Mouse (Mus musculus) activated CD4-positive, CD25-positive, alpha-beta regulatory T cell, adult 4 months (primary cell): ENCODE results near the gene Efhd1. TPM values are rescaled to one million over a fixed set of nuclear protein-coding genes. Genes with fewer than 3 reads are reported as not detected.

ENCODE experiments used
- ATAC-seq: one replicate; pipeline ENCODE4 v1.8.0; 2017
- polyA plus RNA-seq, 2 experiments: library from polyadenylated mRNA; unstranded; fragments of 100-300 nt; shearing (Covaris generic); gene quantifications; one replicate each; pipeline ENCODE4 v1.2.1; 2017

Gene Efhd1
- polyA plus RNA-seq, 2 experiments from 2014 or later = not detected

DNA sequence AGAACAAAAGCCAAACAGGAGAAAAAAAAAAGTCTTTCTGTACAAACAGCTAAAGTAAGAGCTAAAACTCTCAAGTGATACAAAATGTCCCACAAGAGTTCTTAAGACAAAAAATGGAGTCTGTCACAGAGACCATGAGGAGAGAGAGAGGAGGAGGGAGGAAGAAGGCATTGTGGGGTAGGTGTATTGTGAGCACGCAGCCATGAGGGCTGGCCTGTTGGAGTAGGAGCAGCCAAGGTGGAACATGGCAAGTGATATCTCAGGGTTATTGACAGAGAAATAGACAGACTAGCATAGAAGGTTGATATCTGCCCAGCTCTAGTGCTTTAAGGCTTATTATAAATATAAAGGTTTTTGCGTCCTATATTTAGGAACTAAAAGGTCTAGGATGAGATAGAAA, 48.5 kb downstream of the Efhd1 start:
- ATAC-seq = no peak

DNA sequence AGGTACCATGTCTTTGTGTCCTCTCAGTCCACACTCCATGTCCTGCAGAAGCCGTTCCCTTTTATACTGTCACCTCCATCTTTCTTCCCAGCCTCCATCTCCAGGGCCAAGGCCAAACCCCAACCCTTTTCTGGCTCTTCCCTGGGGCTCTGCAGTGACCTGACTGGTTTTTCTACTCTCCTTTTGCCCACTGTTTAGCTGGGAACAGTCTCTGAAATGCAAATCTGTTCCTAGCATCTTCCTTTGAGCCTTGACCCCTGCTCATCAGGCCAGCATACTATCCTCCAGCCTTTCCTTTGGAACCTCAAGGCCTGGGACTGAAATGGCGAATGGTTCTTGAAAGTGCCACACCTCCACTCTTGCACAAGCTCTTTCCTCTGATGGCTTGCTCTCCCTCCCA, 49.0 kb downstream of the Efhd1 start:
- no peak for ATAC-seq

DNA sequence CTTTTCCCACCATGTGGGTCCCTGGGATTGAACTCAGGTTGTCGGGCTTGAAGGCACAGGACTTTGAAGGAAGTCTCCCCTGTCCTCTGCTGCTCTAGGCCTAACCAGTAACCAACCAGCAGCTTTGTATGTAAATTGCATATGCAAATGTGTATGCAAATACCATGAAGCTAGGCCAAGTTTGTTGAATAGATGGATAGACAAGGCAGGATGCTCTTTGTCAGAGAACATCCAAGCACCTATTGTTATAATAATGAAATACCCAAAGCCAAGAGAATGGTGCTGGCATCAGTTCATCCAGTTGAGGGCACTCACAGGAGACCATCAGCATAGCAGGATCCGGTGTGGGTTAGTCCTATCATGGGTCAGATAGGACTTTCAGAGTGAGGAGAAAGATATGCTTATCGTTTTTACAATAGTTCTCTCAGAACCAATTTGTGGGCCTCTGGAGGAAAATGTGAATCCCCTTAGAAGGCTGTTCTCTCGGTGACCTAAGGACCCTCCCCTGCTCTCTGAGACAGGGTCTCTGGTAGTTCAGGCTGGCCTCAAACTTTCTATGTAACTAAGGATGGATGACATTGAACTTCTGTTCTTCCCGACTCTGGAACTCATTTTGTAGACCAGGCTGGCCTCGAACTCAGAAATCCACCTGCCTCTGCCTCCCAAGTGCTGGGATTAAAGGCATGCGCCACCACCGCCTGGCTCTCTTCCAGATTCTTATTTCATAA, 49.8 kb downstream of the Efhd1 start:
- no peak for ATAC-seq

DNA sequence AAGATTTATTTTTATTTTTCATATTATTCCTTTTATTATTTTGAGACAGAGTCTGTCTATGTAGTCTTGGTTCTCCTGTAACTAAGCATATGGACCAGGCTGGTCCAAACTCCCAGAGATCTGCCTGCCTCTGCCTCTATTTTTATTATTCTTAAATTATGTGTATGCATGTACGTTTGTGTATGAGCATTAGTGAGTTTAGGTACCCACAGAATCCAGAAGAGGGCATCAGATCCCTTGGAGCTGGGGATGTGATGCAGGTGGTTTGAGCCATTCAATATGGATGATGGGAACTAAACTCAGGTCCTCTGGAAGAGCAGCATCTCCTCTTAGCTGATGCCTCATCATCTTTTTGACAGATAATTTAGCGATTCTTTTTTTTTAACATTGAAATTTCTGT, 51.3 kb downstream of the Efhd1 start:
- no peak for ATAC-seq

DNA sequence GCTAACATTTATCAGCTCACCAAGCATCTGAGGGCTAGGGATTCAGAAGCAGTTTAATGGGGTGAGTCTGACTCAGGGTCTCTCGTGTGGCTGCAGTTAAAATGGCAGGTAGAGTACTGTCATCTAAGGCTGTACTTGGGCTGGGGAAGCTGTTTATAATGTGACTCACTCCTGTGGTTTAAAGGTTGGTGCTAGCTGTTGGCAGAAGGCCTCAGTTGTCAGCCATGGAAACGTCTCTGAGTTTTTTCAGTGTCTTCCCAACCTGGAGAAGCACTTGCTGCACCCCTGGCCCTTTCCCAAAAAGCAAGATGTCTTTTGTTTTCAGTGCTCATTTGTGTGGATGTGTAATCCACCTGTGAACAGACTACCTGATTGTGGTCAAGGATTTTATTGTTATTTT, 51.7 kb downstream of the Efhd1 start:
- no peak for ATAC-seq

DNA sequence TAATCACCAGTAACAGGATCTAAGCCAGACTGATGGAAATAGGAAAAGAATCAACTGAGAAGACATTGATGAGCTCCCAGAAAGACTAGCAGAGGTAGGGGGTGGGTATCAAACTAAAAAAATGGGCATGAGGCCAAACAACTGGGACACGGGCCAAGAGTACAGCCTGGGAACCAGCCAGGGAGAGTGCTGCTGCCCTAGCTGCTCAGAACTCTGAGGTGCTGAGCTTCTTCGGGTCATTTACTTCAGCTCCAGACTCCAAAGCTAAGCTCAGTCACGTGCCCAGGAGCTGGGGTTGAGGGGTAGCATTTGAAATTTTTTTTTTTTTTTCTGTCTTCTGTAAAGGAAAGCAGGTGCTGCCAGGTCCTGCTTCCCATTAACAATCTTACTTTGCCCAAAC, 52.5 kb downstream of the Efhd1 start:
- no peak for ATAC-seq

DNA sequence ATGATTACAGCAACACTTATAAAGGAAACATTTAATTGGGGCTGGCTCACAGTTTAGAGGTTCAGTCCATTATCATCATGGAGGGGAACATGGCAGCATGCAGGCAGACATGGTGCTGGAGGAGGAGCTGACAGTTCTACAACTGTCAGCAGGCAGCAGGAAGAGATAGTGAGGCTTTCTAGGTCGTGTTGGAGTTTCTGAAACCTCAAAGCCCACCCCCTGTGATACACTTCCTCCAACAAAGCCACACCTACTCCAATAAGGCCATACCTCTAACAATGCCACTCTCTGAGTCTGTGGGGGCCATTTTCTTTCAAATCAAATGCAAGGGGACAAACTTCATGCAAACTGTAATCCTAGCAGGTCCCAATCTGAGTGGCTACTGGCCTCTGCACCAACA, 56.9 kb downstream of the Efhd1 start:
- no peak for ATAC-seq

DNA sequence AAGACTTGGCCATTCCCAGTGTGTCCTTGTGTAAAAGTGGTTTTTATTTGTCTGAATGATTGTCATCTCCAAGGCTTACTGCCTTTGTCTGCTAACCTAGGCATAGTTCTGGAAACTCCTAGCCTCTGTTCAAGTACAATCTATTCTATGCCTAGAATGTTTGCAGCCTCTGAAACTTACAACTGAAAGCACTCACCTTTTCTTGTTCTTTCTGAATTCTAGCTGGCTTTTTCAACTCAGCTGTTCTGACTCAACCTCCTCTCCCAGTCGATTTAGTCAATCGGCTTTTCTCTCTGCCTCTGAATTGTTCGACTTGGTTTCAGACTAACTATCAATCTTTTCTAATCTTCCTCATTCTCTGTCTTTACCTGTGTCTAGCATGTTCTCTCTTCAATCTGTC, 58.6 kb downstream of the Efhd1 start:
- no peak for ATAC-seq

DNA sequence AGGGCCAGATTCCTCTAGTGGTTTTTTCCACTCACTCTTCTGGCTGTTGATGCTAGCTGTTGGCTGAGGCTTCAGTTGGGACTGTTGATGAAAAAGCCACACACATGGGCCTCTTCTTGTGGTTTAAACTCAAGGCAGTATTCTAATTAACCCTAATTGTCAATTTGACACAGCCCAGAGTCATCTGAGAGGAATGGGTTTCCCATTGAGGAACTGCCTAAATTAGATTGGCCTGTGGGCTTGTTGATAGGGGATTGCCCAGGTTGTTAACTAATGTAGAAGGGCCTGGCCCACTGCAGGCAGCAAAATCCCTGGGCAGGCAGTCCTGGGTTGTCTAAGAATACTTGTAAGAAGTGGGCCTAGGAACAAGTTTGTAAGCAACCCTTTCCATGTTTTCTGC, 60.5 kb downstream of the Efhd1 start:
- ATAC-seq = no peak

DNA sequence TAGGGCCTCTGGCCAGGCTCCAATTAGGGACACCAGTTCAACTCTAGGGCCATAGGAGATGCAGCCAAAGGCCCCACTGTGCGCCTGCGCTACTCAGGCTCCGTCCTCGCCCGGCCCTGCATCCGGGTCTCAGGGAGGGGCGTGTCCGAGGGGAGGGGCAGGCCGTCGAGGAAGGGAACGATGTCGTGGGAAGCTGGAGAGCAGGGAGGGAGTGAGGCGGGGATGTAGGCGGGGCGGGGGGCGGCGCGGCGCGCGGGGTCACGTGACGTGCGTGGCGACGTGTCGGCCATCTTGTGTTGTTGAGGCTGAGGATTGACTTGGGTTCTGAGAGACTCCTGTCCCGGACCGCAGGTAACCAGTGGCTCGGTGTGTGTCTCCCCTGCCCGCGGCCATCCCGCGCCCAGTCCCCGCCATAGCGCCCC, 62.6 kb downstream of the Efhd1 start, which contains the start of gene Gigyf2:
Gene Gigyf2 (plus strand): TSS at position 257 of the 422 bp plus-strand sequence.
- peak; percentile 86 for ATAC-seq

DNA sequence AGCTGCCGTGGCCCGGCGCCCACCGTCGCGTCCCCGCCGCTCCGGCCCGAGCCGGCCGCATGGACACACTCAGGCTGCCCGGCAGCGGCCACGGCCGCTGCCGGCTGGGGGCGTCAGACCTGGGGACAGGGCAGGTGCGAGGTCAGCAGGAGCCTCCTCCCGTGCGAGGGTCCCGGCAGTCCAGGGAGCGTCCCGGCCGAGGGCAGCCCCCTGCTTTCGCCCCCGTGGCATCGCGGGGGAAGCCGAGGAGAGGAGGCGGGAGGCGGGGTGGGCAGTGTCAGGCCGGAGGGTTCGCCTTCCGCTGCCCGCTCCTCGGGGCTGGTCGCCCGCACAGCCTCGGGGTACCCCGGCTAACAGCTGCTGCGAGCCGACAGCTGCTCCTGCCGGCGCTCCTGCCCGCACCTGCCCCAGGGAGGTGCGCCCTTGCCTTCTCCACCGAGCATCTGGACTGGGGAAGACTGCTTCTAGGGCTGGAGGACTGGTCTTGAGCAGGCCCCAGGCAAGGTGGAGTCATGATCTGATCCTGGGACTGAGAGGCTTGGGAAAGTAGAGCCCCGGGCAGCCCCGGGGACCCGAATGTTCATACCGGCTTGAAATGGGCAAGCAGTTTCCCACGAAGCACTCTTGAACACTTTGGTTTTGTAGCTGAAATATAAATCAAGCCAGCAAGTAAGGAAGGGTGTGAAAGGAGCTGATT, 63.1 kb downstream of the Efhd1 start:
- peak; percentile 36 for ATAC-seq

DNA sequence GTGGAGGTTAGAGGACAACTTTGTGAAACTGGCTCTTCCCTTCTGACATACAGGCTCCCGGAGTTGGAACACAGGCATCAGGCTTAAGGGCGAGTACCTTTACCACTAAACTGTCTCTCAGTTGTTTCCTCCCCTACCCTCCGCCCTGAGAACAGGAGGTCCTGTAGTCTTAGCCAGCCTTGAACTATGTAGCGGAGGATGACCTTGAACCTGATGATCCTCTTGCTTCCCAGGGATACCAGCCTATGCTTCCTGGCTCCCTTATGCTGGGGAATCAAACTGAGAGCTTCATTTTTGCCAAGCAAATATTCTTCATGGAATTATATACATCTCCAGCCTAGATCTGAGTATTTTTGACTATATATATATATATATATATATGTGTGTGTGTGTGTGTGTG, 67.6 kb downstream of the Efhd1 start:
- no peak for ATAC-seq

DNA sequence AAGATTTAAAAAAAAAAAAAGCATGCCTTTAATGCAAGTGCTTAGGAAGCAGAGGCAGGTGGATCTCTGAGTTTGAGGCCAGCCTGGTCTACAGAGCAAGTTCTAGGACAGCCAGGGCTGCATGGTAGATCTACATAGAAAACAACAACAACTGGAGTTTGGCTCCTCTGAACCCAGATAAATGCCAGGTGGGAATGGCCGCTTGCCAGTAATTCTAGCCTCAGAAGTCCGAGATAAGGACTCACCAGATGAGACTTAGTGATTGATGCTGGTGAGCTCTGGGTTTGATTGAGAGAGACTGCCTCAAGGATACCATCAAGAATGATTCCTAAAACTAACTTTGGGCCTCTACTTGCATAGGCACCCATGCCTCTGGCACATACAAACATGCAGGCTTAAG, 86.4 kb downstream of the Efhd1 start:
- ATAC-seq = no peak

DNA sequence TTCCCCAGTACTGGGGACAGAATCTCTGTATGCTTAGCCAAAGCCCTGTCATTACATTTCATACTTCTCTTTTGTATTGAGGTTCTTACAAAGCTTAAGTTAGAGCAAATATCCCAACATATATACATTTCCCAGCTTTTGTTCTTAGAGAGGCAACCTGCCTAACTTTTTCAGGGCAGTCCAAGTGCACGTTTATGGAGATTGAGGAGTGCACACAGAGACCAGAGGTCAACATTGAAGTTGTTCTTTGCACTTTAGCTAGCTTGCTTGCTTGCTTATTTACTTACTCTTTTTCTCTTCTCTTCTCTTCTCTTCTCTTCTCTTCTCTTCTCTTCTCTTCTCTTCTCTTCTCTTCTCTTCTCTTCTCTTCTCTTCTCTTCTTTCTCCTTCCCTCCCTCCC, 96.1 kb downstream of the Efhd1 start:
- ATAC-seq = no peak

Other genes with a start within 250 kb of the Efhd1 start
- not detected for gene Alppl2, start 174.4 kb upstream of the Efhd1 start, polyA plus RNA-seq
- gene Alpi, start 162.8 kb upstream of the Efhd1 start, polyA plus RNA-seq = not detected
- gene Akp3, start 139.4 kb upstream of the Efhd1 start, polyA plus RNA-seq = not detected
- under 1 TPM in 1 of 2 experiments, not detected in 1; 0.36 TPM for gene Ecel1, start 107.8 kb upstream of the Efhd1 start, polyA plus RNA-seq
- not detected for gene Prss56, start 81.0 kb upstream of the Efhd1 start, polyA plus RNA-seq
- not detected for gene Chrnd, start 73.8 kb upstream of the Efhd1 start, polyA plus RNA-seq
- not detected for gene Chrng, start 59.7 kb upstream of the Efhd1 start, polyA plus RNA-seq
- gene Eif4e2, start 50.4 kb upstream of the Efhd1 start, polyA plus RNA-seq = 100 to 1,000 TPM; 128 to 155 TPM
- 10 to 100 TPM; 49.9 to 58.1 TPM for gene Gigyf2, start 62.6 kb downstream of the Efhd1 start, polyA plus RNA-seq
- 1 to 10 TPM in 1 of 2 experiments, under 1 TPM in 1; 0.82 to 1.1 TPM for gene Kcnj13, start 130.4 kb downstream of the Efhd1 start, polyA plus RNA-seq
- gene Snorc, start 205.9 kb downstream of the Efhd1 start, polyA plus RNA-seq = not detected
- not detected for gene Neu2, start 245.5 kb downstream of the Efhd1 start, polyA plus RNA-seq